Mouse (Mus musculus) E14TG2a.4 (cell line): ENCODE results near the gene Pcca.

Experiments used
- CTCF ChIP-seq: conservative IDR thresholded peaks from 2 replicates; pipeline ENCODE4 v1.5.1; 2014; ENCODE audit warnings: low read length
- POU5F1 ChIP-seq: IDR thresholded peaks from 2 replicates; pipeline ENCODE4 v1.6.1; 2014; ENCODE audit warnings: low read length, borderline replicate concordance

- TF ChIP-seq CTCF = 0 out of 2 replicates have a peak, but pooled peaks have one; percentile 6
- no peak for TF ChIP-seq POU5F1
Measured at GRCm38 (mm10) chr14:122898550-122898949, 364.4 kb downstream of the Pcca start.
